Comparison of ENCODE assay signal across 11 mouse cellular contexts in genomic region chr17:15192840-15193239, GRCm38 (mm10).
DNase-seq lines count a peak whose midpoint lies in the region; ATAC-seq lines count a peak whose summit lies in the region.
"Had no signal": no experiment of that assay in that cellular context is flagged by ENCODE, and none has a peak within 500 bp of the region (broad histone marks: within the 10 kb centered on the region; RNA-seq: fewer than 3 reads in every experiment).

No protein-coding gene starts in this region.

- 48% methylated on average over 7 of the region's 7 CpGs for WGBS in hindbrain, embryonic 10.5 days
- WGBS in hindbrain, embryonic 14.5 days, result 54% methylated on average over 7 of the region's 7 CpGs
- 24% methylated on average over 7 of the region's 7 CpGs for WGBS in intestine, embryonic 15.5 days
- WGBS in forebrain, embryonic 16.5 days, result 60% methylated on average over 7 of the region's 7 CpGs

- peak overlapping the region; percentile 53; the same call in 1 of the 2 replicates for H3K27ac ChIP-seq in hindbrain, embryonic 10.5 days
- H3K27ac ChIP-seq in hindbrain, embryonic 14.5 days, result no peak overlapping the region
- H3K27ac ChIP-seq in intestine, embryonic 15.5 days, result no peak overlapping the region
- H3K27ac ChIP-seq in forebrain, embryonic 16.5 days (ENCODE audit: low read length), result no peak overlapping the region
- H3K27ac ChIP-seq: neural tube, embryonic 15.5 days had no signal

- no peak for DNase-seq in hindbrain, embryonic 10.5 days (ENCODE audit: low spot score)
- DNase-seq in hindbrain, embryonic 14.5 days (ENCODE audit: low spot score), result no peak
- peak; percentile 50 to 68 for DNase-seq in heart, adult 9 months (ENCODE audit: low spot score in 2 of 2)
- peak; percentile 72 for DNase-seq in lung, postnatal 14 days
- DNase-seq in retina, postnatal 1 day, result no peak
- DNase-seq in spleen, adult 12 weeks (ENCODE audit: low spot score), result no peak
- DNase-seq: adrenal gland, postnatal 25 days; layer of hippocampus, adult 9-11 months had no signal

- no peak overlapping the region for H3K4me3 ChIP-seq in hindbrain, embryonic 10.5 days
- no peak overlapping the region for H3K4me3 ChIP-seq in hindbrain, embryonic 14.5 days (replicated peaks; ENCODE audit: low read length)
- H3K4me3 ChIP-seq in intestine, embryonic 15.5 days (replicated peaks), result no peak overlapping the region
- no peak overlapping the region for H3K4me3 ChIP-seq in forebrain, embryonic 16.5 days (replicated peaks; ENCODE audit: low read length)
- H3K4me3 ChIP-seq: neural tube, embryonic 15.5 days had no signal

- no peak overlapping the region for H3K9ac ChIP-seq in hindbrain, embryonic 14.5 days
- no peak overlapping the region for H3K9ac ChIP-seq in intestine, embryonic 15.5 days
- H3K9ac ChIP-seq in forebrain, embryonic 16.5 days (replicated peaks; ENCODE audit: low read depth, low read length), result no peak overlapping the region
- H3K9ac ChIP-seq: neural tube, embryonic 15.5 days had no signal

- no peak for ATAC-seq in hindbrain, embryonic 14.5 days (ENCODE audit: low FRiP score)
- peak; percentile 64 for ATAC-seq in intestine, embryonic 15.5 days
- ATAC-seq in forebrain, embryonic 16.5 days, result no peak

- H3K36me3 ChIP-seq in hindbrain, embryonic 10.5 days, result no peaks in the 10 kb centered on the region
- H3K36me3 ChIP-seq in hindbrain, embryonic 14.5 days (replicated peaks; ENCODE audit: control insufficient read depth, insufficient read depth), result no peaks in the 10 kb centered on the region
- H3K36me3 ChIP-seq in intestine, embryonic 15.5 days, result no peaks in the 10 kb centered on the region
- no peaks in the 10 kb centered on the region for H3K36me3 ChIP-seq in forebrain, embryonic 16.5 days (ENCODE audit: control insufficient read depth, insufficient read depth)
- H3K36me3 ChIP-seq: neural tube, embryonic 15.5 days had no signal

- H3K4me1 ChIP-seq in hindbrain, embryonic 10.5 days (replicated peaks), result peaks cover 45% of the 10 kb centered on the region
- peaks cover 9% of the 10 kb centered on the region for H3K4me1 ChIP-seq in hindbrain, embryonic 14.5 days (replicated peaks; ENCODE audit: control insufficient read depth, insufficient read depth, low read length)
- H3K4me1 ChIP-seq in intestine, embryonic 15.5 days (replicated peaks), result peaks cover 23% of the 10 kb centered on the region
- peaks cover 27% of the 10 kb centered on the region for H3K4me1 ChIP-seq in forebrain, embryonic 16.5 days (replicated peaks; ENCODE audit: control insufficient read depth, insufficient read depth, low read length)

- H3K4me2 ChIP-seq in hindbrain, embryonic 14.5 days (replicated peaks), result no peak overlapping the region
- H3K4me2 ChIP-seq in intestine, embryonic 15.5 days (replicated peaks), result no peak overlapping the region
- H3K4me2 ChIP-seq in forebrain, embryonic 16.5 days (ENCODE audit: low read length), result no peak overlapping the region
- H3K4me2 ChIP-seq: neural tube, embryonic 15.5 days had no signal

- H3K9me3 ChIP-seq in hindbrain, embryonic 10.5 days, result no peaks in the 10 kb centered on the region
- no peaks in the 10 kb centered on the region for H3K9me3 ChIP-seq in hindbrain, embryonic 14.5 days (ENCODE audit: control insufficient read depth, low read length)
- H3K9me3 ChIP-seq in intestine, embryonic 15.5 days, result no peaks in the 10 kb centered on the region
- H3K9me3 ChIP-seq in forebrain, embryonic 16.5 days (ENCODE audit: control insufficient read depth, low read length), result no peaks in the 10 kb centered on the region
- H3K9me3 ChIP-seq: neural tube, embryonic 15.5 days had no signal

- peaks cover 31% of the 10 kb centered on the region for H3K27me3 ChIP-seq in hindbrain, embryonic 10.5 days (ENCODE audit: insufficient read depth, poor library complexity, severe bottlenecking)
- H3K27me3 ChIP-seq in hindbrain, embryonic 14.5 days (ENCODE audit: control insufficient read depth, insufficient read depth, low read length), result no peaks in the 10 kb centered on the region
- no peaks in the 10 kb centered on the region for H3K27me3 ChIP-seq in intestine, embryonic 15.5 days (replicated peaks)
- no peaks in the 10 kb centered on the region for H3K27me3 ChIP-seq in forebrain, embryonic 16.5 days (replicated peaks; ENCODE audit: control insufficient read depth, insufficient read depth, low read length)

Comparison
In these comparisons a context has a peak if more than half of its experiments do, and no peak if none do; other contexts are left out.
1. DNase-seq: peak in heart, adult 9 months (2 of 2) and lung, postnatal 14 days (single experiment); none in hindbrain, embryonic 10.5 days (single experiment), hindbrain, embryonic 14.5 days (single experiment), retina, postnatal 1 day (single experiment) and spleen, adult 12 weeks (single experiment).